Mouse (Mus musculus) WW6 (cell line): ENCODE measurements around the gene Mslnl.
"Not testable (repeated sequence)": the region's sequence is repeated elsewhere in the genome, so short reads cannot be mapped to it uniquely, and the experiment has no call there.

Experiments
- DNase-seq: peaks from one replicate; pipeline ENCODE4 v3.0.0-alpha.2; 2013; ENCODE audit warnings: low read depth, low spot score

Gene Mslnl

GRCm38 (mm10) chr17:25735745-25736144 lies at the start of gene Mslnl:
Mslnl (plus strand) TSS chr17:25736042.
- no peak for DNase-seq

- no peak for DNase-seq
Observed at GRCm38 (mm10) chr17:25686323-25686722, 49.5 kb upstream of the Mslnl start.

- DNase-seq, result no peak
Observed at GRCm38 (mm10) chr17:25688922-25689321, 46.9 kb upstream of the Mslnl start.

GRCm38 (mm10) chr17:25696263-25696662 lies 39.6 kb upstream of the Mslnl start:
- DNase-seq, result no peak

- peak; percentile 42 for DNase-seq
Observed at GRCm38 (mm10) chr17:25698446-25698845, 37.4 kb upstream of the Mslnl start.

- no peak for DNase-seq
Observed at GRCm38 (mm10) chr17:25700863-25701496, 34.9 kb upstream of the Mslnl start.

- no peak for DNase-seq
Observed at GRCm38 (mm10) chr17:25709994-25710393, 25.8 kb upstream of the Mslnl start.

GRCm38 (mm10) chr17:25711136-25711535 lies 24.7 kb upstream of the Mslnl start:
- no peak for DNase-seq

- DNase-seq, result no peak
Observed at GRCm38 (mm10) chr17:25715627-25716026, 20.2 kb upstream of the Mslnl start.

- no peak for DNase-seq
Observed at GRCm38 (mm10) chr17:25716130-25716529, 19.7 kb upstream of the Mslnl start.

- DNase-seq, result no peak
Observed at GRCm38 (mm10) chr17:25716711-25717637, 18.9 kb upstream of the Mslnl start, which contains the start of gene Gng13. Gng13 (plus strand) TSS chr17:25717171.

GRCm38 (mm10) chr17:25717691-25718090 lies 18.2 kb upstream of the Mslnl start:
- DNase-seq, result no peak

GRCm38 (mm10) chr17:25721476-25721875 lies 14.4 kb upstream of the Mslnl start:
- no peak for DNase-seq

- DNase-seq, result no peak
Observed at GRCm38 (mm10) chr17:25723470-25723869, 12.4 kb upstream of the Mslnl start.

GRCm38 (mm10) chr17:25723919-25724318 lies 11.9 kb upstream of the Mslnl start:
- DNase-seq, result no peak

GRCm38 (mm10) chr17:25725264-25725663 lies 10.6 kb upstream of the Mslnl start:
- DNase-seq, result no peak

- DNase-seq, result peak; percentile 99
Observed at GRCm38 (mm10) chr17:25727265-25728008, 8.4 kb upstream of the Mslnl start, which contains the start of the genes Chtf18 and Rpusd1. Chtf18 (minus strand) TSS chr17:25727419. Rpusd1 (plus strand) TSS chr17:25727670.

GRCm38 (mm10) chr17:25728009-25728270 lies 7.9 kb upstream of the Mslnl start:
- no peak for DNase-seq

- peak; percentile 70 for DNase-seq
Observed at GRCm38 (mm10) chr17:25732082-25732481, 3.8 kb upstream of the Mslnl start.

GRCm38 (mm10) chr17:25735246-25735645 lies 596 bp upstream of the Mslnl start:
- no peak for DNase-seq

GRCm38 (mm10) chr17:25738861-25739260 lies 3.0 kb downstream of the Mslnl start:
- no peak for DNase-seq

- DNase-seq, result not testable (repeated sequence)
Observed at GRCm38 (mm10) chr17:25741471-25741870, 5.6 kb downstream of the Mslnl start.
